Mouse (Mus musculus) liver, embryonic 14.5 days (tissue): Measurements from ENCODE around the gene Ninj2. TPM values are rescaled to one million over a fixed set of nuclear protein-coding genes. Genes with fewer than 3 reads are reported as not detected.

Source experiments
- ATAC-seq: fragments of 200-750 bp; cut with Nextera tagmentation; 2 replicates; pipeline ENCODE4 v1.8.0; 2017; ENCODE audit warnings: moderate number of reproducible peaks, mild to moderate bottlenecking, moderate library complexity; ENCODE audit not compliant: insufficient read depth
- DNase-seq, 3 experiments: peaks; one replicate each; pipeline ENCODE4 v3.0.0-alpha.2; 2012 to 2013; ENCODE audit warnings: low read depth in 3 of 3, low spot score in 3 of 3
- H3K27ac ChIP-seq: fragments of 300-500 bp; sonication (generic); 2 replicates; pipeline ENCODE4 v1.5.1; 2014; ENCODE audit warnings: moderate library complexity, mild to moderate bottlenecking, control low read depth, inconsistent platforms
- H3K27me3 ChIP-seq: fragments of 300-500 bp; sonication (generic); 2 replicates; pipeline ENCODE4 v1.6.1; 2014; ENCODE audit warnings: mild to moderate bottlenecking, low read length, moderate library complexity; ENCODE audit not compliant: control insufficient read depth, insufficient read depth
- H3K36me3 ChIP-seq: fragments of 300-500 bp; sonication (generic); replicated peaks from 2 replicates; pipeline ENCODE4 v1.6.1; 2014; ENCODE audit warnings: low read depth; ENCODE audit not compliant: control insufficient read depth, insufficient read depth
- H3K4me1 ChIP-seq, 2 experiments: fragments of 200-500 bp in 1 of 2; fragments of 300-500 bp in 1 of 2; sonication (generic) in 1 of 2; replicated peaks; 2 replicates each; pipeline ENCODE4 v1.6.1; 2012 to 2014; ENCODE audit warnings: antibody characterized with exemption in 1 of 2, inconsistent platforms in 1 of 2, low read length in 1 of 2; ENCODE audit not compliant: control insufficient read depth in 2 of 2, insufficient read depth in 2 of 2
- H3K4me2 ChIP-seq: fragments of 300-500 bp; sonication (generic); 2 replicates; pipeline ENCODE4 v1.6.1; 2014; ENCODE audit warnings: low read depth, mild to moderate bottlenecking, control low read depth, moderate library complexity
- H3K4me3 ChIP-seq, 2 experiments: fragments of 200-500 bp in 1 of 2; fragments of 300-500 bp in 1 of 2; sonication (generic) in 1 of 2; 2 replicates each; pipeline ENCODE4 v1.5.1; 2012 to 2014; ENCODE audit warnings: low read depth in 2 of 2, low read length in 2 of 2, mild to moderate bottlenecking in 2 of 2, control low read depth in 1 of 2, inconsistent platforms in 1 of 2, moderate library complexity in 1 of 2; ENCODE audit not compliant: insufficient read depth in 1 of 2
- H3K9ac ChIP-seq: fragments of 300-500 bp; sonication (generic); replicated peaks from 2 replicates; pipeline ENCODE4 v1.6.1; 2014; ENCODE audit warnings: mild to moderate bottlenecking, control low read depth, moderate library complexity
- H3K9me3 ChIP-seq: fragments of 300-500 bp; sonication (generic); 2 replicates; pipeline ENCODE4 v1.6.1; 2016; ENCODE audit warnings: low read length, mixed read lengths; ENCODE audit not compliant: control insufficient read depth
- CTCF ChIP-seq: IDR thresholded peaks from 2 replicates; pipeline ENCODE4 v1.5.1; 2016; ENCODE audit warnings: antibody characterized with exemption, low read depth, control low read depth
- EP300 ChIP-seq: IDR thresholded peaks from 2 replicates; pipeline ENCODE4 v1.6.1; 2016; ENCODE audit warnings: antibody characterized with exemption, low read depth
- WGBS: fragments of 180-500 bp; shearing (Covaris S2); extraction: QIAGEN DNeasy Blood & Tissue Kit; methylation state at CpG from one replicate; pipeline ENCODE4 v1.1.7; 2014; ENCODE audit not compliant: insufficient replicate concordance; 5-methylcytosine and 5-hydroxymethylcytosine counted together
- polyA plus RNA-seq, 2 experiments: library from polyadenylated mRNA; depleted of rRNA in 1 of 2; stranded (reverse) in 1 of 2; unstranded in 1 of 2; fragments of >200 nt; fragmentation: Nextera tagmentation in 1 of 2; extraction: Ambion mirVana in 1 of 2; gene quantifications; 2 replicates each; pipeline versions ENCODE4 v1.2.1 to v1.2.3; 2012 to 2014

Gene Ninj2
- polyA plus RNA-seq, 2 experiments: 0.33 TPM; not detected in 1

DNA sequence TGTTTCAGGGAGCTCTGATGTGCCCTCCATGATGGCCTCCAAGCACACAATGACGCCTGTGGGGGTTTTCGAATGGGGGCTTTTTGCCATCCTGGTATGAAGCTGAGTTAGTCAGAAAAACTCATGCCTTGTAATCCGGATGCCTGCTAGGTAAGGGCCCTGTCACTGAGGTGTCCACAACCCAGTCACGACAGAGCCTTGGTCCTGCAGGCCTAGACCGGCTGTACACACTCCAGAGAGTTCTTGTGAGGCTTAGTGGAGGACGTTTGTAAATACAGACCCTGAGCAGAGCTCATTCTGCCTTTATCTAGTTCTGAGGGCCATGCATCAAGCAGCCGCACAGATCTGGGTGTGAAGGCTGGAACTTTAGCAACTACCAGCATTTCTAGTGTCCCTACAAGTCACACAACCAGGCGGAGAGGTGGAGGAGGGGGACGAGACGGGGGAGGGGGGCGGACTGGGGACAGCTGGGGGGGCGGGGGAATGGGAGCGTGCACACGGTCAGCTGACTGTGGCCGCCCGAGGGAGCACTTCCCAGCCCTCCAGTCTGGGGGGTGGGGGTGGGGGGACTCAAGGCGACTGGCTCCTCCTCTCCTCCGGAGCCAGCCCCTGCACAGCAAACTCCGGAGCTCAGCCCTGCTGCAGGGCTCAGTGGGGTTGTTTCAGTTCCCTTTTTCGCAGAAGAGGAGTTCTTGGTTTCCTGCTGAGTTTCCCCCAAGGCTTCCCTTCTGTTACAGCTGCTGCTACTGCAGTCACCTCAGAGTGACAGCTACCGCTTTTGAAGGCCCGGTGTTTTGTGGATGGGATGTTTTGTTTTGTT is 19.0 kb downstream of the Ninj2 start:
- WGBS: 6% methylated on average over 22 of the region's 22 CpGs
- Histone ChIP-seq H3K9ac (peak overlapping the region; percentile 19), H3K27me3 (no peaks in the 10 kb centered on the region), H3K4me3 (peak overlapping the region; percentile 29 to 40; a peak in 3 of 4 replicates), H3K4me1 (peaks cover 0 to 7% of the 10 kb centered on the region in 2 experiments; a peak in 2 of 4 replicates), H3K9me3 (no peaks in the 10 kb centered on the region), H3K4me2 (peak overlapping the region; percentile 61), H3K36me3 (no peaks in the 10 kb centered on the region), H3K27ac (no peak overlapping the region; the same call in 1 of the 2 replicates)
- DNase-seq: peak; percentile 34 to 45 (median 39)
- ATAC-seq: peak; percentile 82
- 0 out of 2 replicates have a peak, but pooled peaks have one; percentile 4 for TF ChIP-seq CTCF
- TF ChIP-seq EP300: no peak

DNA sequence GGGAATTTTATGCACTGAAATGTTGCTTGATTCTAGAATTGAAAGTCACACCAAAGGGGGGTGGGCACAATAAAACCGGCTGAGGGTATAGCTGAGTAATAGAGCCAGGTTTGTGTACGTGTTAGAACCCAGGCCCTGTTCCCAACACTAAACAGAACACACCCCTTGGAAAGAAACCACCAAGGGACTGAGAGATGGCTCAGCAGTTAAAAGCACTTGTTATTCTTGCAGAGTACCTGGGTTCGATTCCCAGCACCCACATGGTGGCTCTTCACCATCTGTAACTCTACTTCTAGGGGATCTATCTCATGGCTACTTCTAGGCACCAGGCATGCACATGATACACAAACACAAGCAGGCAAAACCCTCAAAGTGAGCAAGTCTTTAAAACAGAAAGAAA is 20.7 kb downstream of the Ninj2 start:
- Histone ChIP-seq H3K4me3 (no peak overlapping the region), H3K36me3 (no peaks in the 10 kb centered on the region), H3K27me3 (no peaks in the 10 kb centered on the region), H3K9me3 (no peaks in the 10 kb centered on the region), H3K9ac (no peak overlapping the region), H3K4me2 (no peak overlapping the region), H3K4me1 (peaks cover 0 to 7% of the 10 kb centered on the region in 2 experiments; a peak in 2 of 4 replicates), H3K27ac (no peak overlapping the region)
- WGBS: 69% methylated on average over 3 of the region's 3 CpGs
- ATAC-seq (no peak), DNase-seq (no peak)
- no peak for TF ChIP-seq CTCF
- TF ChIP-seq EP300: no peak

DNA sequence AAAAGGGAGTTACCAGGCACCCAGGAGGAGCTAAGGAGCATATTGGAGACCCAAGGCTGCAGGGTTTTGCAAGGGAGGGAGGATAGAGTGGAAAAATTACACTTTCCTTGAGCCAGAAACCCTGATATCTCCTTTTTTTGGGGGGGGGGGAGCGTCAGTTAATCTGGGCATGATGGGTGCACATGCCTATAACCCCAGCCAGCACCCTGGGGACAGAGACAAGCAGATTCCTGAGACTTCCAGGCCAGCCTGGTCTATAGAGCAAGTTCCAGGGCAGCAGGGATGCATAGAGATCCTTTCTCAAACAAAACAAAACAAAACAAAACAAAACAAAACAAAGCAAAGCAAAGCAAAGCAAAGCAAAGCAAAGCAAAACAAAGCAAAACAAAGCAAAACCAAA is 21.1 kb downstream of the Ninj2 start:
- Histone ChIP-seq H3K27ac (no peak overlapping the region), H3K9me3 (no peaks in the 10 kb centered on the region), H3K4me2 (no peak overlapping the region), H3K4me3 (no peak overlapping the region), H3K27me3 (no peaks in the 10 kb centered on the region), H3K9ac (no peak overlapping the region), H3K36me3 (no peaks in the 10 kb centered on the region), H3K4me1 (peaks cover 0 to 7% of the 10 kb centered on the region in 2 experiments; a peak in 2 of 4 replicates)
- no peak for TF ChIP-seq EP300
- no peak for TF ChIP-seq CTCF
- WGBS: 27% methylated on average over 1 of the region's 1 CpGs
- DNase-seq (no peak), ATAC-seq (no peak)

GRCm38 (mm10) chr6:120114698-120115097 is 21.5 kb downstream of the Ninj2 start:
- Histone ChIP-seq H3K4me3 (no peak overlapping the region), H3K4me1 (peaks cover 0 to 7% of the 10 kb centered on the region in 2 experiments; a peak in 2 of 4 replicates), H3K9ac (no peak overlapping the region), H3K27ac (no peak overlapping the region), H3K27me3 (no peaks in the 10 kb centered on the region), H3K9me3 (no peaks in the 10 kb centered on the region), H3K36me3 (no peaks in the 10 kb centered on the region), H3K4me2 (no peak overlapping the region)
- WGBS: 53% methylated on average over 7 of the region's 7 CpGs
- ATAC-seq (no peak), DNase-seq (no peak)
- TF ChIP-seq CTCF (no peak), EP300 (no peak)

- Histone ChIP-seq H3K9me3 (no peaks in the 10 kb centered on the region), H3K4me2 (no peak overlapping the region), H3K4me1 (peaks cover 0 to 7% of the 10 kb centered on the region in 2 experiments; a peak in 2 of 4 replicates), H3K4me3 (no peak overlapping the region), H3K9ac (no peak overlapping the region), H3K27me3 (no peaks in the 10 kb centered on the region), H3K27ac (no peak overlapping the region), H3K36me3 (no peaks in the 10 kb centered on the region)
- DNase-seq: no peak
- no peak for ATAC-seq
- WGBS: 61% methylated on average over 3 of the region's 3 CpGs
- no peak for TF ChIP-seq EP300
- no peak for TF ChIP-seq CTCF
Observed at GRCm38 (mm10) chr6:120115443-120115842, 22.3 kb downstream of the Ninj2 start.
